Mouse (Mus musculus) liver, embryonic 13.5 days (tissue): ENCODE measurements at regions not wholly inside any gene's neighbourhood (a gene's known extent, or its start where the extent isn't known, plus 50 kb on each side); places are given as distances from the start of the nearest gene placed in this dataset.

Experiments used
- ATAC-seq: fragments of 200-750 bp; cut with Nextera tagmentation; 2 replicates; pipeline ENCODE4 v1.8.0; 2017; ENCODE audit warnings: low read depth, mild to moderate bottlenecking, moderate number of reproducible peaks, moderate library complexity
- DNase-seq: peaks from one replicate; pipeline ENCODE4 v3.0.0; 2022
- H3K27ac ChIP-seq: fragments of 300-500 bp; sonication (generic); 2 replicates; pipeline ENCODE4 v1.5.1; 2015; ENCODE audit warnings: moderate library complexity, mild to moderate bottlenecking, inconsistent platforms
- H3K27me3 ChIP-seq: fragments of 300-500 bp; sonication (generic); 2 replicates; pipeline ENCODE4 v1.6.1; 2015; ENCODE audit warnings: mild to moderate bottlenecking, inconsistent platforms
- H3K36me3 ChIP-seq: fragments of 300-500 bp; sonication (generic); 2 replicates; pipeline ENCODE4 v1.6.1; 2015; ENCODE audit warnings: mild to moderate bottlenecking, inconsistent platforms
- H3K4me1 ChIP-seq: fragments of 300-500 bp; sonication (generic); replicated peaks from 2 replicates; pipeline ENCODE4 v1.6.1; 2015; ENCODE audit warnings: inconsistent platforms
- H3K4me2 ChIP-seq: fragments of 300-500 bp; sonication (generic); 2 replicates; pipeline ENCODE4 v1.6.1; 2015; ENCODE audit warnings: inconsistent platforms, mild to moderate bottlenecking, moderate library complexity
- H3K4me3 ChIP-seq: fragments of 300-500 bp; sonication (generic); replicated peaks from 2 replicates; pipeline ENCODE4 v1.5.1; 2015; ENCODE audit warnings: mild to moderate bottlenecking, inconsistent platforms
- H3K9ac ChIP-seq: fragments of 300-500 bp; sonication (generic); 2 replicates; pipeline ENCODE4 v1.6.1; 2015; ENCODE audit warnings: mild to moderate bottlenecking, inconsistent platforms
- H3K9me3 ChIP-seq: fragments of 300-500 bp; sonication (generic); replicated peaks from 2 replicates; pipeline ENCODE4 v1.6.1; 2016; ENCODE audit warnings: inconsistent platforms
- WGBS: fragments of 180-500 bp; shearing (Covaris S2); methylation state at CpG from one replicate; pipeline ENCODE4 v1.1.7; 2015; ENCODE audit not compliant: insufficient replicate concordance; 5-methylcytosine and 5-hydroxymethylcytosine counted together

DNA sequence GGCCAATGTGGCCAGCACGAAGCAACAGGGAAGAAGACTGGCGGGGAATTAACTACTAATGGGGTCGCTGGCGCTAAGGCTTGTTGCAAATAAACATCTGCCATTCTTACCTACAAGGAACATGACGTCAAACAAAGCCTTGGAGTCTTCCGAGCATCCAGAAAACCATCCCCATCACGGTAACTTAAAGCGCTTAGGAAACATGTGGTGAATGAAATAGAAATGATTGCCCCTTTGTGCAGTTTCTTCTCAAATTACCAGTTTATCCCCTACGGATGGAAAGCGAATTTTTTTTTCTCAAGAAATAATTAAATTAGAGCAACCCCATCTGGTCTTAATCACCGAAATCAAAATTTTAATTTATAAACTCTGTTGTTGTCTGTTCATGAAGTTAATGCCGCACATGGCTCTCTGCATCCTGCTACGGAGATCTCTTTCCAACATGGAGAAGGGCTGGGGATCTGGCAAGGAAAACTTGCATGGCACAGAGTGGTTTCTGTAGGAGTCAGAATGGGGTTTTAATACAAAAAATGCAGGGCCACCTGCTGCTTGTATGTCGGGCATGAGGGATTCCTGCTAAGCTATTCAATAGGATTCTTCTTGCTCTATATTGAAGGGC is 694.9 kb downstream of the Utrn start:
- DNase-seq, result no peak
- no peak overlapping the region for H3K27ac ChIP-seq
- no peaks in the 10 kb centered on the region for H3K36me3 ChIP-seq
- H3K9ac ChIP-seq, result no peak overlapping the region
- no peaks in the 10 kb centered on the region for H3K4me1 ChIP-seq
- H3K9me3 ChIP-seq, result no peaks in the 10 kb centered on the region
- ATAC-seq, result no peak
- WGBS, result 67% methylated on average over 14 of the region's 14 CpGs
- H3K4me2 ChIP-seq, result no peak overlapping the region
- no peak overlapping the region for H3K4me3 ChIP-seq
- no peaks in the 10 kb centered on the region for H3K27me3 ChIP-seq

- H3K4me2 ChIP-seq, result no peak overlapping the region
- 55% methylated on average over 3 of the region's 3 CpGs for WGBS
- H3K27me3 ChIP-seq, result no peaks in the 10 kb centered on the region
- H3K9me3 ChIP-seq, result no peaks in the 10 kb centered on the region
- ATAC-seq, result no peak
- no peak overlapping the region for H3K9ac ChIP-seq
- no peak overlapping the region for H3K4me3 ChIP-seq
- no peak for DNase-seq
- H3K4me1 ChIP-seq, result no peaks in the 10 kb centered on the region
- H3K36me3 ChIP-seq, result no peaks in the 10 kb centered on the region
- H3K27ac ChIP-seq, result no peak overlapping the region
Observed at GRCm38 (mm10) chr10:12175141-12175540, 694.0 kb downstream of the Utrn start.

DNA sequence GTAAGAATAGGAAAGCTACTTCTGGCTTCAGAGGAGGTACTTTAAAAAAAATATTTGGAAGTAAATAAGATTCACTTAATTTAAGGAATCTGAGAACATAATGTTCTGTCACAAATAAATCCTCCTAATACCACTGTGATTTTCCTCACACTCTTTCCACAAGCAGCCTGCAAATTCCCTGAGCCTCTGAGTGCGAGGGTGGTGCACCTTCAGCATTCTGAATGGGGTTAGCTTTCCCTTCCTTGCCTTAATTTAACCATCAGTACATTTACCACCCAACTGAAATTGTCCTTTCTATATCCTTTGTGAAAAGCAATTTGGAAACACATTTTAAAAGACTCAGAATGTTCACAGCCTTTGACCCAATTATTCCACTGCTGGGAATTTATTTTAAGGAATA is 691.7 kb downstream of the Utrn start:
- H3K9me3 ChIP-seq, result no peaks in the 10 kb centered on the region
- no peak overlapping the region for H3K27ac ChIP-seq
- no peaks in the 10 kb centered on the region for H3K4me1 ChIP-seq
- no peak overlapping the region for H3K4me2 ChIP-seq
- no peak overlapping the region for H3K4me3 ChIP-seq
- no peaks in the 10 kb centered on the region for H3K27me3 ChIP-seq
- ATAC-seq (no peak), DNase-seq (no peak)
- H3K9ac ChIP-seq, result no peak overlapping the region
- no peaks in the 10 kb centered on the region for H3K36me3 ChIP-seq
- WGBS, result 52% methylated on average over 1 of the region's 1 CpGs

- ATAC-seq (no peak), DNase-seq (no peak)
- H3K9me3 ChIP-seq, result no peaks in the 10 kb centered on the region
- no peak overlapping the region for H3K27ac ChIP-seq
- no peaks in the 10 kb centered on the region for H3K4me1 ChIP-seq
- H3K4me3 ChIP-seq, result no peak overlapping the region
- H3K36me3 ChIP-seq, result no peaks in the 10 kb centered on the region
- no peak overlapping the region for H3K4me2 ChIP-seq
- 66% methylated on average over 4 of the region's 4 CpGs for WGBS
- H3K9ac ChIP-seq, result no peak overlapping the region
- no peaks in the 10 kb centered on the region for H3K27me3 ChIP-seq
Observed at GRCm38 (mm10) chr10:12180965-12181364, 688.2 kb downstream of the Utrn start.

DNA sequence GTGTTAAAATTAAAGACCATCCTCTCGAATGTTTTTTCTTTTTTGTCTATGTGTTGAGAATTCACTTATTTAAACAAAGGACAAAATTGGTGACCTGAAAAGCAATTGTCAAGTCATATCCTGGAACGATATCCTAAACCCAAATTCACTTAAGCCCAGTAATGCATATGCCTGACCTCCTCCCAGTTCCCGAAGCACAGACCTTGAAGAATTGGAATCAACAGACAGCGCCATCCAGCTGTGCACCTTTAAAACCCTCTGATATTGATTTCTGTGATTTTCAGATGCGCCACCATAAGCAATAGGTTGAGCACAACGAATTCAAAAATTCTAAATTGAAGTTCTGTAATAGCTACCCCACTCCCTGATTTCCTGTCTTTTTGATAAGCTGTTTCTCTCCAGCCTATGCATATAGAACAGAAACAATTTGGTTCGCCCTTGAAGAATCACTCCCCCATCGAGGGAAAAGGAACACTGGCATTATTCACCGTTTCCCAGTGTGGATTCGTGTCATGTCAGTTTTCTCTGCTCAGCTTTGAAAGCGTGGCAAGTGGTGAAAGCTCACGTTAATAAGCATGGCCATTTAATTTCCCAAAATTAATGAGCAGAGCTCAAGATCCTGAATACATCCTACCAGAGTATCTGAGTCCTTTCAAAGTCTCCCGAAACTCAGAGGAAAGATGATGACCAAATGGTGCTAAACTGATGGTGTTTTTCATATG is 682.1 kb downstream of the Utrn start:
- Histone ChIP-seq H3K36me3 (no peaks in the 10 kb centered on the region), H3K4me1 (no peaks in the 10 kb centered on the region), H3K4me2 (no peak overlapping the region), H3K4me3 (no peak overlapping the region), H3K27me3 (no peaks in the 10 kb centered on the region), H3K27ac (no peak overlapping the region), H3K9ac (no peak overlapping the region), H3K9me3 (no peaks in the 10 kb centered on the region)
- DNase-seq (no peak), ATAC-seq (no peak)
- 65% methylated on average over 13 of the region's 13 CpGs for WGBS

DNA sequence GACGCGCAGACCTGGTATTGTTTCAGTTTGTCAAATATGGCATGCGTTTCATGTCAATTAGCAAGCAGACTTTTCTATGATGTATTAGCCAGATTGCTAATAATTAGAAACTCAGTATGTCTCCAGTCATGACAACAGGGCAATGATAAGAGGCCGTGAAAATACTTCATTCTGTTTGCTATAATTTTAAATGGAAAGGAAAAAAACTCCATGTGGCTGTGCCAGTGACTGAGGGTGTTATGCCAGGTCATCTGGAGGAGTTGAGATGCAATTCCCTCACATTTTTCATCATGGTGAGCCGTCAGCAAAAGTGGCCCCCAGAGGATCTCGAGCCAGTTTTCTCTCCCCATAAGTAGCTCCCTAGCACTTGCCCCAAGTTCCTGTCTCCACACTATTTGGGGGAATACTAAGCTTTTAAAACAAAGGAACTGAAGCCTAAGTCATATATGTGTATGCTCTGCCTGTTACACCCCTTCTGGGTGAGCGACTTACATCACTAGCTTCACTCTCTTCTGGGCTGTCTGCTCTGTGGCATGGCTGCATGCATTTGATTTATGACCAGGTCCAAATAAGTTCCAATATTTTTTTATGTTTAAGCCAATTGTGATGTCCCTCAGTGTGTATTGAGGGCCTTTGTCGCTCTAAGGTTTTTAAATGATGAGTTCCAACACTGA is 681.4 kb downstream of the Utrn start:
- no peak for ATAC-seq
- Histone ChIP-seq H3K4me1 (no peaks in the 10 kb centered on the region), H3K27ac (no peak overlapping the region), H3K27me3 (no peaks in the 10 kb centered on the region), H3K36me3 (no peaks in the 10 kb centered on the region), H3K9me3 (no peaks in the 10 kb centered on the region), H3K9ac (no peak overlapping the region), H3K4me3 (no peak overlapping the region), H3K4me2 (no peak overlapping the region)
- no peak for DNase-seq
- WGBS, result 66% methylated on average over 8 of the region's 8 CpGs

DNA sequence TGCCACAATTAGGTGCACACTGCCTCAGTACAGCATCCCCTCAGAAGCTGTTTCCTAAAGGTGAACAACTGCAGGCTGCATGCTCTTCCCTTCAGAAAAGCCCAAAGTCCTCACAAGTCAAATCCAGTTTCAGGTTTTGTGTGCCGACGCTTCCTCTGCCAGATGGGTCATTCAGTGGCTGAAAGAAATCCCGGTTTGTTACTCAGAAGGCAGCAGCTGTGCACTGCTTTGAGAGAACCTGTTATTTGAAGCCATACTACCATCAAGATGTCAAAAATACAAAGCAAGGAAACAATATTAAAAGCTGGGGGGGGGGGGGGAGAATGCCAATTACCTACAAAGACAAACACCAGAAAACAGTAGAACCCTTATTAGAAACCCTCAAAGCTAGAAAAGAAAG is 678.7 kb downstream of the Utrn start:
- no peaks in the 10 kb centered on the region for H3K9me3 ChIP-seq
- ATAC-seq (no peak), DNase-seq (no peak)
- no peaks in the 10 kb centered on the region for H3K36me3 ChIP-seq
- no peaks in the 10 kb centered on the region for H3K4me1 ChIP-seq
- no peak overlapping the region for H3K9ac ChIP-seq
- H3K4me2 ChIP-seq, result no peak overlapping the region
- H3K4me3 ChIP-seq, result no peak overlapping the region
- no peaks in the 10 kb centered on the region for H3K27me3 ChIP-seq
- no peak overlapping the region for H3K27ac ChIP-seq
- 66% methylated on average over 3 of the region's 3 CpGs for WGBS

DNA sequence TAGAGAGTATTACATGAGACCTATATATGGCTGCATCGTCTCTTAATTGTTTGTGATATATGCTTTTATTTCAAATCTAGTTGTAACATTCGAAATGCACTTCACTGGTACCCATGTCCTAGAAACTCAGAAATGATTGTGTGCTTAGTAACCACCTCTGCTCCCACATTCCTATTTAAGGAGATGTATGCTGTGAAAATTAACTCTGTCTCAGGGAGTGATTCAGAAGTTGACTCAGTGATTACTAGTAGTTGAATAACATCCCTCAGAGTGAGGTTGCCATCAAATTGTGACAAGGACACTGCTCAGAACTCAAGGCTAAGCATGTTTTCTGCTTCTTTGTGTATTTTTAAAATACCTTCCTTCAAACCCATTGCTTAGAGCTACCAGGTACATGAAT is 661.9 kb downstream of the Utrn start:
- H3K4me2 ChIP-seq, result no peak overlapping the region
- DNase-seq (no peak), ATAC-seq (no peak)
- no peak overlapping the region for H3K4me3 ChIP-seq
- no peaks in the 10 kb centered on the region for H3K36me3 ChIP-seq
- H3K9ac ChIP-seq, result no peak overlapping the region
- H3K9me3 ChIP-seq, result no peaks in the 10 kb centered on the region
- WGBS, result 59% methylated on average over 2 of the region's 2 CpGs
- H3K27me3 ChIP-seq, result no peaks in the 10 kb centered on the region
- no peaks in the 10 kb centered on the region for H3K4me1 ChIP-seq
- H3K27ac ChIP-seq, result no peak overlapping the region

GRCm38 (mm10) chr10:12210181-12210580 is 659.0 kb downstream of the Utrn start:
- no peak for DNase-seq

GRCm38 (mm10) chr10:12218879-12219278 is 650.3 kb downstream of the Utrn start:
- Histone ChIP-seq H3K9ac (no peak overlapping the region), H3K27me3 (no peaks in the 10 kb centered on the region), H3K4me2 (no peak overlapping the region), H3K4me3 (no peak overlapping the region), H3K27ac (no peak overlapping the region), H3K4me1 (no peaks in the 10 kb centered on the region), H3K9me3 (no peaks in the 10 kb centered on the region), H3K36me3 (no peaks in the 10 kb centered on the region)
- DNase-seq (no peak), ATAC-seq (no peak)

More at GRCm38 (mm10) chr10:12210181-12210580, 659.0 kb downstream of the Utrn start:
- Histone ChIP-seq H3K9ac (no peak overlapping the region), H3K9me3 (no peaks in the 10 kb centered on the region), H3K4me3 (no peak overlapping the region), H3K4me1 (no peaks in the 10 kb centered on the region), H3K4me2 (no peak overlapping the region), H3K27me3 (no peaks in the 10 kb centered on the region), H3K27ac (no peak overlapping the region), H3K36me3 (no peaks in the 10 kb centered on the region)
- ATAC-seq, result no peak
- 53% methylated on average over 2 of the region's 2 CpGs for WGBS

DNA sequence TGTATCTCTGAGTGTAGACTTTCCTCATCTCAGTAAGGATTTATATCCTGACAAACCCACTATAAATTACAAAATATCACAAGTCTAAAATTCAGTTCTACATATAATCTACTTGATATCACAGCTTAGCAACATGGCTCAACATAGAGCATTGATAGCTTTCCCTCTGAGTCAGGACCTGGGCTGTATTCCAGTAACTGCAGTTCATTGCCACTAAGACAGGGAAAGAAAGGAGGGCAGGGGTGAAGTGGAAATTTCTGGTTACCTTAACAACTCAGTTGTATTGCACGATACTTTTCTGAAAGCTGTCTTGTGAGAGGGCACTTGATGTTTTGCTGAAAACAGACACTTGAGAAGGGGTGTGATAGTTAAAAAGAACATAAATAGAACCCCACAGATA is 635.0 kb downstream of the Utrn start:
- no peak overlapping the region for H3K27ac ChIP-seq
- 78% methylated on average over 1 of the region's 1 CpGs for WGBS
- H3K9ac ChIP-seq, result no peak overlapping the region
- no peaks in the 10 kb centered on the region for H3K4me1 ChIP-seq
- H3K27me3 ChIP-seq, result no peaks in the 10 kb centered on the region
- H3K4me2 ChIP-seq, result no peak overlapping the region
- no peaks in the 10 kb centered on the region for H3K36me3 ChIP-seq
- no peak overlapping the region for H3K4me3 ChIP-seq
- ATAC-seq (no peak), DNase-seq (no peak)
- no peaks in the 10 kb centered on the region for H3K9me3 ChIP-seq

GRCm38 (mm10) chr10:12248853-12249252 is 620.3 kb downstream of the Utrn start:
- no peak for ATAC-seq
- Histone ChIP-seq H3K27me3 (no peaks in the 10 kb centered on the region), H3K4me2 (no peak overlapping the region), H3K4me1 (no peaks in the 10 kb centered on the region), H3K27ac (no peak overlapping the region), H3K36me3 (no peaks in the 10 kb centered on the region), H3K9me3 (no peaks in the 10 kb centered on the region), H3K9ac (no peak overlapping the region), H3K4me3 (no peak overlapping the region)
- DNase-seq, result no peak
- WGBS, result 65% methylated on average over 3 of the region's 3 CpGs
